Mouse (Mus musculus) kidney, postnatal 0 days (tissue): ENCODE measurements around the gene Cd320. TPM values are rescaled to one million over a fixed set of nuclear protein-coding genes. Genes with fewer than 3 reads are reported as not detected.

Source experiments
- ATAC-seq: fragments of 200-750 bp; cut with Nextera tagmentation; replicated peaks from 2 replicates; pipeline ENCODE4 v1.8.0; 2017; ENCODE audit warnings: low read depth, moderate number of reproducible peaks, moderate TSS enrichment, moderate library complexity; ENCODE audit not compliant: low FRiP score
- DNase-seq: peaks from one replicate; pipeline ENCODE4 v3.0.0-alpha.2; 2016; ENCODE audit warnings: low spot score
- H3K27ac ChIP-seq: fragments of 300-500 bp; sonication (generic); 2 replicates; pipeline ENCODE4 v1.5.1; 2014; ENCODE audit warnings: mild to moderate bottlenecking
- H3K27me3 ChIP-seq: fragments of 300-500 bp; sonication (generic); 2 replicates; pipeline ENCODE4 v1.6.1; 2014; ENCODE audit warnings: low read length, mixed read lengths; ENCODE audit not compliant: insufficient read depth
- H3K36me3 ChIP-seq: fragments of 300-500 bp; sonication (generic); 2 replicates; pipeline ENCODE4 v1.6.1; 2014; ENCODE audit warnings: low read length, mixed read lengths; ENCODE audit not compliant: insufficient read depth
- H3K4me1 ChIP-seq: fragments of 300-500 bp; sonication (generic); replicated peaks from 2 replicates; pipeline ENCODE4 v1.6.1; 2014; ENCODE audit warnings: antibody characterized with exemption, low read length, mixed read lengths; ENCODE audit not compliant: insufficient read depth
- H3K4me2 ChIP-seq: fragments of 300-500 bp; sonication (generic); 2 replicates; pipeline ENCODE4 v1.6.1; 2014; ENCODE audit warnings: mild to moderate bottlenecking, low read length, moderate library complexity, mixed read lengths
- H3K4me3 ChIP-seq: fragments of 300-500 bp; sonication (generic); replicated peaks from 2 replicates; pipeline ENCODE4 v1.5.1; 2014; ENCODE audit warnings: low read depth, low read length
- H3K9ac ChIP-seq: fragments of 300-500 bp; sonication (generic); 2 replicates; pipeline ENCODE4 v1.6.1; 2014; ENCODE audit warnings: low read depth, low read length
- H3K9me3 ChIP-seq: fragments of 300-500 bp; sonication (generic); replicated peaks from 2 replicates; pipeline ENCODE4 v1.6.1; 2016; ENCODE audit warnings: low read length, inconsistent platforms, mixed read lengths
- CTCF ChIP-seq: IDR thresholded peaks from 2 replicates; pipeline ENCODE4 v1.5.1; 2016; ENCODE audit warnings: antibody characterized with exemption, low read depth, mild to moderate bottlenecking, moderate library complexity
- WGBS: fragments of 180-500 bp; shearing (Covaris S2); extraction: QIAGEN DNeasy Blood & Tissue Kit; methylation state at CpG from one replicate; pipeline ENCODE4 v1.1.7; 2014; 5-methylcytosine and 5-hydroxymethylcytosine counted together
- polyA plus RNA-seq: library from polyadenylated mRNA; unstranded; fragments of >200 nt; fragmentation: Nextera tagmentation; extraction: Ambion mirVana; gene quantifications from 2 replicates; pipeline ENCODE4 v1.2.1, GENCODE M21; 2015

Cd320 gene
- 101 and 109 TPM in 2 replicates for polyA plus RNA-seq

- H3K4me1 ChIP-seq: no peaks in the 10 kb centered on the region; the same call in 1 of the 2 replicates
- TF ChIP-seq CTCF: peak; percentile 31
- DNase-seq: peak; percentile 95
- H3K27ac ChIP-seq: peak within 1 kb of the TSS; percentile 80
- H3K4me2 ChIP-seq: peak within 1 kb of the TSS; percentile 74
- ATAC-seq: peak; percentile 87
- H3K36me3 ChIP-seq: peaks cover 3% of the 10 kb centered on the region
- H3K4me3 ChIP-seq: peak within 1 kb of the TSS; percentile 91
- no peaks in the 10 kb centered on the region for H3K9me3 ChIP-seq
- WGBS: under 1% methylated on average over 45 of the region's 45 CpGs
- H3K27me3 ChIP-seq: no peaks in the 10 kb centered on the region
- H3K9ac ChIP-seq: peak within 1 kb of the TSS; percentile 73
These were observed at the start of gene Cd320 for GRCm38 (mm10) chr17:33842966-33843795. Gene Cd320, plus strand, starts transcription at chr17:33843091.

GRCm38 (mm10) chr17:33798306-33798705 lies 44.6 kb upstream of the Cd320 start:
- no peaks in the 10 kb centered on the region for H3K27me3 ChIP-seq
- no peak for ATAC-seq
- no peaks in the 10 kb centered on the region for H3K4me1 ChIP-seq
- H3K9ac ChIP-seq: no peak overlapping the region
- TF ChIP-seq CTCF: peak; percentile 62
- DNase-seq: peak; percentile 72
- no peak overlapping the region for H3K4me3 ChIP-seq
- H3K9me3 ChIP-seq: no peaks in the 10 kb centered on the region
- no peak overlapping the region for H3K4me2 ChIP-seq
- H3K36me3 ChIP-seq: no peaks in the 10 kb centered on the region
- WGBS: 50% methylated on average over 3 of the region's 3 CpGs
- no peak overlapping the region for H3K27ac ChIP-seq

GRCm38 (mm10) chr17:33799277-33799676 lies 43.6 kb upstream of the Cd320 start:
- WGBS: 41% methylated on average over 1 of the region's 1 CpGs
- Histone ChIP-seq H3K9me3 (no peaks in the 10 kb centered on the region), H3K9ac (no peak overlapping the region), H3K4me1 (no peaks in the 10 kb centered on the region), H3K27ac (no peak overlapping the region), H3K4me2 (no peak overlapping the region), H3K27me3 (no peaks in the 10 kb centered on the region), H3K36me3 (no peaks in the 10 kb centered on the region), H3K4me3 (no peak overlapping the region)
- ATAC-seq: no peak
- no peak for TF ChIP-seq CTCF
- DNase-seq: no peak

- Histone ChIP-seq H3K27me3 (no peaks in the 10 kb centered on the region), H3K9ac (no peak overlapping the region), H3K36me3 (no peaks in the 10 kb centered on the region), H3K4me1 (no peaks in the 10 kb centered on the region), H3K9me3 (no peaks in the 10 kb centered on the region), H3K27ac (no peak overlapping the region), H3K4me2 (no peak overlapping the region), H3K4me3 (no peak overlapping the region)
- DNase-seq (peak; percentile 66), ATAC-seq (no peak)
- 3% methylated on average over 2 of the region's 2 CpGs for WGBS
- TF ChIP-seq CTCF: peak; percentile 74
These were observed 40.7 kb upstream of the Cd320 start for GRCm38 (mm10) chr17:33802221-33802620.

GRCm38 (mm10) chr17:33804205-33804604 lies 38.7 kb upstream of the Cd320 start:
- H3K27me3 ChIP-seq: no peaks in the 10 kb centered on the region
- ATAC-seq (no peak), DNase-seq (no peak)
- no peak overlapping the region for H3K9ac ChIP-seq
- H3K4me2 ChIP-seq: no peak overlapping the region
- H3K4me3 ChIP-seq: no peak overlapping the region
- no peak overlapping the region for H3K27ac ChIP-seq
- H3K4me1 ChIP-seq: no peaks in the 10 kb centered on the region
- no peaks in the 10 kb centered on the region for H3K9me3 ChIP-seq
- H3K36me3 ChIP-seq: no peaks in the 10 kb centered on the region
- WGBS: 61% methylated on average over 4 of the region's 4 CpGs
- TF ChIP-seq CTCF: no peak

- no peak for TF ChIP-seq CTCF
- Histone ChIP-seq H3K27me3 (no peaks in the 10 kb centered on the region), H3K36me3 (no peaks in the 10 kb centered on the region), H3K27ac (no peak overlapping the region), H3K9ac (no peak overlapping the region), H3K4me3 (no peak overlapping the region), H3K4me2 (no peak overlapping the region), H3K4me1 (no peaks in the 10 kb centered on the region), H3K9me3 (no peaks in the 10 kb centered on the region)
- ATAC-seq (no peak), DNase-seq (no peak)
- WGBS: 39% methylated on average over 1 of the region's 1 CpGs
These were observed 38.1 kb upstream of the Cd320 start for GRCm38 (mm10) chr17:33804745-33805144.
